Mouse (Mus musculus): Measurements from ENCODE around the gene Spint2. TPM values are rescaled to one million over a fixed set of nuclear protein-coding genes. Genes with fewer than 3 reads are reported as not detected.

Gene Spint2
- polyA plus RNA-seq, 1 experiment from 2014 or later: 239 TPM

GRCm38 (mm10) chr7:29306108-29306507, 24.4 kb upstream of the Spint2 start:
- peaks cover 23% of the 10 kb centered on the region for H3K4me1 ChIP-seq (ENCODE audit: control insufficient read depth, insufficient read depth, low read length)
- 46% methylated on average over 7 of the region's 7 CpGs for WGBS

GRCm38 (mm10) chr7:29305263-29305988, 23.7 kb upstream of the Spint2 start:
- peak overlapping the region; percentile 54 for H3K4me3 ChIP-seq (ENCODE audit: low read length)
- H3K9ac ChIP-seq (ENCODE audit: low read depth, low read length): peak overlapping the region; percentile 59; the same call in 1 of the 2 replicates
- WGBS: 23% methylated on average over 9 of the region's 9 CpGs
- no peaks in the 10 kb centered on the region for H3K36me3 ChIP-seq (ENCODE audit: control insufficient read depth, insufficient read depth, low read length)
- peaks cover 30% of the 10 kb centered on the region for H3K27me3 ChIP-seq (ENCODE audit: control insufficient read depth, insufficient read depth, low read length)
- peak overlapping the region; percentile 97 for H3K4me2 ChIP-seq (replicated peaks; ENCODE audit: low read depth, low read length)
- ATAC-seq (ENCODE audit: low FRiP score, low TSS enrichment): no peak
- H3K4me1 ChIP-seq (ENCODE audit: control insufficient read depth, insufficient read depth, low read length): peaks cover 23% of the 10 kb centered on the region
- no peaks in the 10 kb centered on the region for H3K9me3 ChIP-seq (ENCODE audit: control insufficient read depth, low read length)
- H3K27ac ChIP-seq (ENCODE audit: low read depth, low read length): no peak overlapping the region

More at GRCm38 (mm10) chr7:29306108-29306507, 24.4 kb upstream of the Spint2 start:
- Histone ChIP-seq H3K27me3 (ENCODE audit: control insufficient read depth, insufficient read depth, low read length) (peaks cover 32% of the 10 kb centered on the region), H3K4me2 (replicated peaks; ENCODE audit: low read depth, low read length) (no peak overlapping the region), H3K9ac (ENCODE audit: low read depth, low read length) (no peak overlapping the region), H3K36me3 (ENCODE audit: control insufficient read depth, insufficient read depth, low read length) (no peaks in the 10 kb centered on the region), H3K4me3 (ENCODE audit: low read length) (no peak overlapping the region), H3K27ac (ENCODE audit: low read depth, low read length) (no peak overlapping the region), H3K9me3 (ENCODE audit: control insufficient read depth, low read length) (no peaks in the 10 kb centered on the region)
- ATAC-seq (ENCODE audit: low FRiP score, low TSS enrichment): no peak

- WGBS: under 1% methylated on average over 48 of the region's 48 CpGs
- peak overlapping the region; percentile 97 for H3K4me2 ChIP-seq (replicated peaks; ENCODE audit: low read depth, low read length)
- H3K36me3 ChIP-seq (ENCODE audit: control insufficient read depth, insufficient read depth, low read length): no peaks in the 10 kb centered on the region
- no peaks in the 10 kb centered on the region for H3K9me3 ChIP-seq (ENCODE audit: control insufficient read depth, low read length)
- H3K9ac ChIP-seq (ENCODE audit: low read depth, low read length): peak overlapping the region; percentile 59
- peaks cover 25% of the 10 kb centered on the region for H3K27me3 ChIP-seq (ENCODE audit: control insufficient read depth, insufficient read depth, low read length)
- peaks cover 23% of the 10 kb centered on the region for H3K4me1 ChIP-seq (ENCODE audit: control insufficient read depth, insufficient read depth, low read length)
- H3K27ac ChIP-seq (ENCODE audit: low read depth, low read length): no peak overlapping the region
- peak overlapping the region; percentile 54 for H3K4me3 ChIP-seq (ENCODE audit: low read length)
- ATAC-seq (ENCODE audit: low FRiP score, low TSS enrichment): no peak
These were observed 23.0 kb upstream of the Spint2 start for GRCm38 (mm10) chr7:29304463-29305262.

- peaks cover 23% of the 10 kb centered on the region for H3K4me1 ChIP-seq (ENCODE audit: control insufficient read depth, insufficient read depth, low read length)
- WGBS: under 1% methylated on average over 57 of the region's 67 CpGs
- peak within 1 kb of the TSS; percentile 97 for H3K4me2 ChIP-seq (replicated peaks; ENCODE audit: low read depth, low read length)
- H3K27ac ChIP-seq (ENCODE audit: low read depth, low read length): no peak within 1 kb of the TSS
- peaks cover 23% of the 10 kb centered on the region for H3K27me3 ChIP-seq (ENCODE audit: control insufficient read depth, insufficient read depth, low read length)
- H3K4me3 ChIP-seq (ENCODE audit: low read length): peak within 1 kb of the TSS; percentile 54
- no peaks in the 10 kb centered on the region for H3K36me3 ChIP-seq (ENCODE audit: control insufficient read depth, insufficient read depth, low read length)
- ATAC-seq (ENCODE audit: low FRiP score, low TSS enrichment): peak; percentile 79
- H3K9ac ChIP-seq (ENCODE audit: low read depth, low read length): peak within 1 kb of the TSS; percentile 59
- H3K9me3 ChIP-seq (ENCODE audit: control insufficient read depth, low read length): no peaks in the 10 kb centered on the region
These were observed 22.2 kb upstream of the Spint2 start, which contains the start of gene Dpf1 for GRCm38 (mm10) chr7:29303738-29304462. Dpf1 (plus strand) TSS chr7:29303951.

GRCm38 (mm10) chr7:29302641-29303040, 20.9 kb upstream of the Spint2 start:
- H3K36me3 ChIP-seq (ENCODE audit: control insufficient read depth, insufficient read depth, low read length): no peaks in the 10 kb centered on the region
- WGBS: 80% methylated on average over 7 of the region's 7 CpGs
- H3K27ac ChIP-seq (ENCODE audit: low read depth, low read length): no peak overlapping the region
- no peaks in the 10 kb centered on the region for H3K9me3 ChIP-seq (ENCODE audit: control insufficient read depth, low read length)
- ATAC-seq (ENCODE audit: low FRiP score, low TSS enrichment): no peak
- peaks cover 23% of the 10 kb centered on the region for H3K27me3 ChIP-seq (ENCODE audit: control insufficient read depth, insufficient read depth, low read length)
- no peak overlapping the region for H3K9ac ChIP-seq (ENCODE audit: low read depth, low read length)
- H3K4me1 ChIP-seq (ENCODE audit: control insufficient read depth, insufficient read depth, low read length): peaks cover 18% of the 10 kb centered on the region
- H3K4me3 ChIP-seq (ENCODE audit: low read length): no peak overlapping the region
- H3K4me2 ChIP-seq (replicated peaks; ENCODE audit: low read depth, low read length): no peak overlapping the region

DNA sequence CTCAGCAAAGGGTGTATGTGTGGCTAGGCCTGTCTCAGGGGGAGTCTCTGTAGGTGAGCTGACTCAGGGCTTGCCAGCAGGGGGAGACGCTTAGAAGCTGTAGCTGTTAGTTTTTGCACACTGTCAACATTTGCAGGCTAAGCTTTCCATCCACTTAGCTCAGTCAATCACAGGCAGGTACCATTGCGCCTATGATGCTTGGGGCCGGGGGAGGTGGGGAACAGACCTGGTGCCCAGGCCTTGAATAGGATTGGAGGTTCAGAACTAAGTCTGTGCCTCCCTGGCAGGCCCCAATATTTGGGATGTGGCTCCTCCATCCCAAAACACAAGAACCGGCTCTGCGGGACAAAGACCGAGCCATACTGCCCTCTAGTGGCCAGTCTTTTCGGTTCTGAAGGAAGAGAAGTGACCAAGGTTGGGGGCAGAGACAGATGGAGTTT, 19.4 kb upstream of the Spint2 start:
- Histone ChIP-seq H3K27ac (ENCODE audit: low read depth, low read length) (no peak overlapping the region), H3K27me3 (ENCODE audit: control insufficient read depth, insufficient read depth, low read length) (peaks cover 23% of the 10 kb centered on the region), H3K4me1 (ENCODE audit: control insufficient read depth, insufficient read depth, low read length) (peaks cover 12% of the 10 kb centered on the region; the same call in 1 of the 2 replicates), H3K36me3 (ENCODE audit: control insufficient read depth, insufficient read depth, low read length) (no peaks in the 10 kb centered on the region), H3K9ac (ENCODE audit: low read depth, low read length) (no peak overlapping the region), H3K4me2 (replicated peaks; ENCODE audit: low read depth, low read length) (no peak overlapping the region), H3K4me3 (ENCODE audit: low read length) (no peak overlapping the region), H3K9me3 (ENCODE audit: control insufficient read depth, low read length) (no peaks in the 10 kb centered on the region)
- ATAC-seq (ENCODE audit: low FRiP score, low TSS enrichment): no peak
- 2% methylated on average over 7 of the region's 7 CpGs for WGBS

GRCm38 (mm10) chr7:29296998-29297397, 15.3 kb upstream of the Spint2 start:
- H3K36me3 ChIP-seq (ENCODE audit: control insufficient read depth, insufficient read depth, low read length): no peaks in the 10 kb centered on the region
- no peak overlapping the region for H3K9ac ChIP-seq (ENCODE audit: low read depth, low read length)
- 0 out of 2 replicates have a peak, but pooled peaks have one; percentile 4 for ATAC-seq (ENCODE audit: low FRiP score, low TSS enrichment)
- H3K4me2 ChIP-seq (replicated peaks; ENCODE audit: low read depth, low read length): no peak overlapping the region
- no peak overlapping the region for H3K4me3 ChIP-seq (ENCODE audit: low read length)
- peaks cover 17% of the 10 kb centered on the region for H3K4me1 ChIP-seq (ENCODE audit: control insufficient read depth, insufficient read depth, low read length)
- 9% methylated on average over 10 of the region's 10 CpGs for WGBS
- no peaks in the 10 kb centered on the region for H3K27me3 ChIP-seq (ENCODE audit: control insufficient read depth, insufficient read depth, low read length)
- H3K27ac ChIP-seq (ENCODE audit: low read depth, low read length): no peak overlapping the region
- H3K9me3 ChIP-seq (ENCODE audit: control insufficient read depth, low read length): no peaks in the 10 kb centered on the region

GRCm38 (mm10) chr7:29295861-29296647, 14.3 kb upstream of the Spint2 start:
- Histone ChIP-seq H3K4me1 (ENCODE audit: control insufficient read depth, insufficient read depth, low read length) (peaks cover 26% of the 10 kb centered on the region), H3K27ac (ENCODE audit: low read depth, low read length) (no peak overlapping the region), H3K9me3 (ENCODE audit: control insufficient read depth, low read length) (no peaks in the 10 kb centered on the region), H3K9ac (ENCODE audit: low read depth, low read length) (no peak overlapping the region), H3K27me3 (ENCODE audit: control insufficient read depth, insufficient read depth, low read length) (no peaks in the 10 kb centered on the region), H3K4me2 (replicated peaks; ENCODE audit: low read depth, low read length) (no peak overlapping the region), H3K4me3 (ENCODE audit: low read length) (no peak overlapping the region), H3K36me3 (ENCODE audit: control insufficient read depth, insufficient read depth, low read length) (no peaks in the 10 kb centered on the region)
- ATAC-seq (ENCODE audit: low FRiP score, low TSS enrichment): no peak
- 81% methylated on average over 24 of the region's 24 CpGs for WGBS
